Mouse (Mus musculus) embryo, embryonic 10.5 days (tissue): Measurements from ENCODE around the gene Tyk2.
A peak's percentile ranks its signal among the peaks of the same experiment; 100 is the strongest.

ENCODE experiments used
- DNase-seq: peaks from one replicate; pipeline ENCODE4 v3.0.0-alpha.2; 2015; ENCODE audit warnings: low spot score

Gene Tyk2

DNA sequence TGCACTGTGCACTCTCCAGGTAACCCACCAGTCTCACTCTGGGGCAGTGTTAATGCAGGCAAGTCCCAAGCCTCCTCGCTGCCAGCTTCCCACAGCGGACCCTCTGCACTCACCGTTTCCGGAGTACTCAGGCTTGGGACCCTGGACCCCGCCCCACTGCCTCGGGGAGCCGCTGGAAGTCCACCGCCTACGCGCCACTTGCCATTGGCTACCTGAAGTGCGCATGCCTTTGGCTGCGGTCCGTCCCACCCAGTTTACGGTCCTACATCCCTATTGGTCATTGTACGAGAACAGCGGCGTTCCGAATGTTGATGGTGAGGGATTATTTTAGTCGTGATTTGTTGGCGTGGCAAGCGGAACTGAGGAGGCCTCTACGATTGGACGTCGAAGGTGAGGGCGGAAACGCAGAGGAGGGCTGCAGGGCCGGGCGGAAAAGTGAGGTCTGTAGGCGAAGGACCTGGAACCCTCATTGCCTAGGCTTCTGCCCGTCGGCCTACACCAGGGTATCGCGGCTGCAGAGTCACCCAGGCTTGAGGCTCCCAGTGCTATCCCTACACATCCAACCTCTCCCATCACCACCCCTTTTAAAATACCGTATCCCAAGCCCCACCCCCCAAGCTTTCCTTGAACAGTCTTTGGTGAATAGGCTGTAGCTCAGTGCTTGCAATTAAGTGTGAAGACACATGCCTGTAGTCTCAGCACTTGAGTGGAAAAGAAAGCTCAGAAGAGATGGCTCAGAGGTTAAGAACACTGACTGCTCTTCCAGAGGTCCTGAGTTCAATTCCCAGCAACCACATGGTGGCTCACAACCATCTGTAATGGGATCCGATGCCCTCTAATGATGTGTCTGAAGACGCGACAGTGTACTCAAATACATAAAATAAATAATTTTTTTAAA lies at the start of gene Tyk2:
Gene Tyk2, minus strand, starts transcription at position 185 of the 898 bp plus-strand sequence.
- peak; percentile 98 for DNase-seq

DNA sequence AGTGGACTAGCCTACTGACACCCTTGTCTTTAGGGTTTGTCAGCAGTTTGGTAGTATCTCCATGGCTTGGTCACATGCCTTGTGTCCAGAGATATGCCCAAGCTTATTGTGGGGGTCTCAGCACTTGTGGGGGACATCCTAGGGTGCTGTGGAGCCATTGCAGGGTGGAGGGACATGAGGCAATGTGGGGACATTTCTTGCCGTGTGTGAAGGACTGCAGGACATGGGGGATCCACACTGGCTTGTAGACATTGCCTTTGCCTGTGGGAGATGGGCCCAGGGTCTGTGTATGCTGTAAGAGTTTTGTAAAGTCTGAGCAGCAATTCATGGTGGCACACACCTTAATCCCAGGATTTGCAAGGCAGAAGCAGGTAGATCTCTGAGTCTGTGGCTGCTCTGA lies 49.8 kb upstream of the Tyk2 start:
- DNase-seq = no peak

DNA sequence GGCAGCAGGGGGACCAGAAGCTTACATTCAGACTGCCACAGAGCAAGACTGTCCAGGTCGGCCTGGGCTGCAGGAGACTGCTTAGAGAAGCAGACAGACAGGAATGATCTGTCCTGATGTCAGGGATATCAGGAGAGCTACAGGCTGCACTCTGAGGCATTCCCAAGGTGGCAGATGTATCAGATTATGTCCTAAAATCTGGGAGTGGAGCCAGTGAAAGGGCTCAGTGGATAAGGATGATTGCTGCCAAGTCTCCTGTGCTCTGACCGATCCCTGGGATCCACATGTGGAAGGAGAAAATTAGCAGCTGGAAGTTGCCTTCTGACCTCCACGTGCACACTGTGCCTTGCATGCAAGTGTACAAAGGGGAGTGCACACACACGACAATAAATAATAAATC lies 49.4 kb upstream of the Tyk2 start:
- no peak for DNase-seq

DNA sequence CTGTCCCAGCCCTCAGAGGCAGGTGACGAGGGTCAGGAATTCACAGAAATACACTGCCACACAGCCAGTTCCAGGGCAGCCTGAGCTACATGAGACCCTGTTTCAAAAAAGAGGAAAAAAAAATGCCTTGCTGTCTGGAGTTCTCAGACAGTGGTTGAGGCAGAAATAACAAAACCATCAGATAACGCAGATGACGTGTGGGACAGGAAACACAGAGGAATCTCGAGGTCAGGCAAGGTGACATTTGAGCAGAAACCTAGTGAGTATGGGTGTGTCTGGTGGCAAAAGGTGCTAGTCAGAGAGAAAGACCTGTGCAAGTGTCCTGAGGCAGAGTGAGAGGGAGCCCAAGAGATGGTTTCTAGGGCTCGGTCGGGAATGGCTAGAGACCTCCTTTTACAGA lies 41.3 kb upstream of the Tyk2 start:
- no peak for DNase-seq

DNA sequence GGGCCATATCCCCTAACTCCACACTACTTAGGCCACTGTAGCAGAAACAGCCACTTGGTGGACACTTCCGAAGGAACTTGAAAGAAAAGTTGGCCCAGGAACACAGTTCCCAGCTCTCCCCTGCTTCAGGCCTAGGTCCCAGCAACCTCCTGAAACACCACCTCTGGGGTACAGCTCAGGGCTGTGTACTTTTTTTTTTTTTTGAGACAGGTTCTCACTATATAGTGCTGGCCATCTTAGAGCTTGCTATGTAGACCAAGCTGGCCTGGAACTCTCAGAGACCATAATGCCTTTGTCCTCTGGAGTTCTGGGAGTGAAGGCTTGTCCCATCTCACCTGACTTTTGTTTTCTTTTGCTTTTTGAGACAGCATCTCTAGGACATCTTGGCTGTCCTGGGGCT lies 38.1 kb upstream of the Tyk2 start:
- no peak for DNase-seq

DNA sequence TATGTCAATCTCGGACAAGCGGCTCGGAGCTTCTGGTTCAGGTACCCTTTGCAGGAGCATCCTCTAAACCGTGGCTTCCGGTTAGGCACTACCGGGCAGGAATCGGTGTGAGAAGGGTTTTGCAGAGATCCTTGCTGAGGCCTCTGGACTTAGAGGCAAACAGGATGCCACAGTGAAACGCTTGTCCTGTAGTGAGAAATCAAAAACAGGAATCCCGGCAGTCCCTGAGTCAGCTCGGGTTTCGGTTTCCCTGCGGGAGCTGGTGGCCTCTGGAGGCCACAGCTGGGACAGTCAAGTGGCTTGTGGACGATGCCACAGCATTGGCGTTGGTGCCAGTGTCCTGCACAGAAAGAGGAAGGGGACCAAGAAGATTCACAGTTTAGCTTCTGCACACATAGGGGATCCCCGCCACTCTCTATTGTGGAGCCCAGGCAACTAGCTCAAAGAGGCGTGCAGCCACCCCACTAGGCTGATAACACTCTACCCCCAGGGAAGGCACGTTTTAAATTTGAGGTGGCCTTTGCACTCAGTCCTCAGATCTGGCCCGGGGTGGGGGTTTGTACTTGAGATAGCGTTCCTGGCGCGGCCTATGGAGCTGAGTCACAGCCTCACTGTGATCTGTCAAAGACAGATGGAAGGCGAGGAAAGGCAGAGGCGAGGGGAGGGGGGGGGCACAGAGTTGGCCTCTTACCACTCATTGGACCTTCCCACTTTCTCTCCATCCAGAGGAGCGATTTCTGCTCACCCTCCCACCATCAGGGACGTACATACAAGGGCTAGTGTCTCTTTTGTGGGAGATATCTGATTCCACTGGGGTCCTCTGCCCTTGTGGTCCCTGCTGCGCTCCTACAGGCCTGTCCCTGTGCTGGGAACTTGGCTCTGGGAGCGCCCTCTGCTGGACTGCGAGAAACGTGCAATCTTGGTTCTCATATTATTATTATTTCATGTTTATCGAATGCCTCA lies 37.4 kb upstream of the Tyk2 start:
- peak; percentile 88 for DNase-seq

DNA sequence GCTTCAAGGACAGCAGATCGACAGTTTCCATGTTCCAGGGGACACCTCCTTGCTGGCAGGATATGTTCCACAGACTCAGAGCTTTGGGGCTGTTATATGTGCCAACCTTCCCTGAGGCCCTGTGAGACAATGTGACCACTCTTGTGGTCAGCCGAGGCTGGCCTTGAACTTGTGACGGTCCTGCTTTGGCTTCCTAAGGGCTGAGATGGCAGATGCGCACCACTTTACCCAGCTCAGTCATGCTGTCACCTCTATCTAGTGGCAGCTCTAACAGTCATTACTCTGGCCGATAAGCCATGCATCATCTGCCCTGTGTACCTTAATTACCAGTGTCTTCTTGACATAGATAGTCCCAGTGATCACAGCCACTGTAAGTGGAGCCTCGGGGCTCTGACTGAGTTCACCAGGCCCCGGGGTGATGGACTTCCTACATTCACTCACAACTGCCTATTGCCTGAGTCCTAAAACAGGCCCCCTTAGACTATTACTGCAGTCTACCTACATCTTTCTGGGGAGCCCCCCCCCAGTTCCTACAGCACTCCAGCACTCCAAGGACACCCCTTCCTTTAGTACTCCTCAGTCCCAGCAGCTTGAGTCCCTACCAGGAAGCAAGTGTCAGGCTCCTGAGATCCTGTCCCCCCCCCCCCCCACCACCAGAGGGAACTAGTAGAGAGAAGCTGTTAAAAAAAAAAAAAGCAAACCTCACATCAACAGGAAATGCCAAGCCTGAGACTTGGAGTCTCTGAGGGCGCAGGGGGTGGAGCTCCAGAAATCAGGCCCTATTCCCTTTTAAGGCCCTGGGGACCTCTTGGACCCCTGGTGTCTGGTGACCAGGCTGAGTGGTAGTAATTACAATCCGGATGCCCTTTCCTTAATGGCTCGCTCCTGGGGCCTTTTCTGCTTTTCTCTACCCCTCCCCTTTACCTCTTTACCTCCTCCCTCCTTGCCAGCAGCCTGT lies 36.4 kb upstream of the Tyk2 start:
- DNase-seq = peak; percentile 70

DNA sequence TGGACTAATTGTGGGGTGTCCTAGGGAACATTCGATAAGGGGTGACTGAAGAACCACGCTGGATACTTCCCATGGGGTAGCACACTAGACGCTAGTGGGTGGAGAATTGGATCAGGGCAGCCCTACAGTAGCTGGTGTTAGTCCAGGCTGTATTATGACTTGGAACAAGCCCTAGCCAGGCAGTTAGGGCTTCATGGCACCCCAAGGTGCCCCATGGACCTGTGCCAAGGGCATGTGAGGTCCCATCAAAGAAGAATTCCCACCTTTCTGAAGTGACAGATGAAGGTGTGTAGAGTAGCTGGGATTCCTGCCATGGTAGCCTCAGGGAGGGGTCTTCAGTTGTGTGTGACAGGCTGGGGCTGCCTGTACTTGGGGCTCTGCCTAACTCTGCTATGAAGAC lies 35.5 kb upstream of the Tyk2 start:
- no peak for DNase-seq

DNA sequence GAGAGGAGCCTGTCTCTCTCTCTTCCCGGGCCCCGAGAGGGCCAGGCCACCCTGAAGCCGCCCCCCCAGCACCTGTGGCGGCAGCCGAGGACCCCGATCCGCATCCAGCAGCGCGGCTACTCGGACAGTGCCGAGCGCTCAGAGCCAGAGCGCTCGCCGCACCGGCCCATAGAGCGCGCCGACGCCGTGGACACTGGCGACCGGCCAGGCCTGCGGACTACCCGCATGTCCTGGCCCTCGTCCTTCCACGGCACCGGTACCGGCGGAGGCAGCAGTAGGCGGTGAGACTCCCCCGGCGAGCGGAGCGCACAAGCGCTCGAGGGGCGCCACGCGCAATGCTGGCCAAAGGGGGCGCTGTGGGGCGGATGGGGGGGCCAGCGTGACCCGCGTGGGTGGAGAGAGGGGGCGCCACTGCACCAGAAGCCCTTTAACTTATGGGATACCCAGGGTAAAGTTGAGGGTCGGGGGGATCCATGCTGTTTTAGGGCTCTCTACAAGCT lies 35.0 kb upstream of the Tyk2 start:
- DNase-seq = no peak

DNA sequence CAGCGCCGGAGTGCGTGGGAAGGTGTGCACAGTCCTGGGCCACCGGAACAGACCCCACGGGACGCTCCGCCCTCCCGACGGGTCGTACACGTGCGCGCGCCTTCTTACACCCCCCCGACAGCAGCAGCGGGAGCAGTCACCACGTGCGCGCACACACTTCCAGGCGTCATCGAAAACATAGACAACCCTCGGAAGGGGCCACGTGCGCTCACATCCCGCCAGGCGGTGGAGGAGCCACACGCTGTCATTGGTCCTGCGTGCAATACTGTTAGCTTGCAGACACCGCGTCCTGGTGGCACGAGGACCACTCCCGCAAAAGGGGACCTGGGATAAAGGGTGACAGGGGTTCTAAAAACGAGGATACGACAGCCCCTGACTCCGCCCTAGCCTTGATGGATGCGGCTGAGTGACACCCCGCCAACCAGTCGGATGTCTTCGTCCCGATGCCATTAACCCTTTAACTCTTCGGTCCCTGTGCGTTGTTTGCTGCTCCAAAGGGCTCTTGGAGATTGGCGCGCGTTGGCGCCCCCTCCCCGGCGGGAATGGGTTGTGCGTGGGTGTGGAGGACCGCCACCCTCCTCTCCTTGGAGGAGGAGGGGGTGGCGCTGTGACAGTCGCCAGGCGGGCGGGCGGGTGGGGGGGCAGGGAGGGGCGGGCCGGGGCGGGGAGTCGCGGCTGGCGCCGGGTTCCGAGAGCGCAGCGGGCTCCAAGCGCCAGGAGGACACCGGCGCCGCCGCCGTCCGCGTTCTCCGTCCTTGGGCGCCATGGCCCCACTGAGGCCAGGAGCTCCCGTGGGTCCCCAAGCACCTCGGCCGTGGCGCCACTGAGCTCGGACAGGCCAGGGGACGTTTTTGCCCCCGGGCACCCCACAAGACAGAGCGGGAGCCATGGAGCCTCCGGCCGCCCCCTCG lies 34.3 kb upstream of the Tyk2 start, which contains the start of gene Pde4a:
Gene Pde4a, plus strand, starts transcription at position 674 of the 911 bp plus-strand sequence.
- DNase-seq = peak; percentile 64

DNA sequence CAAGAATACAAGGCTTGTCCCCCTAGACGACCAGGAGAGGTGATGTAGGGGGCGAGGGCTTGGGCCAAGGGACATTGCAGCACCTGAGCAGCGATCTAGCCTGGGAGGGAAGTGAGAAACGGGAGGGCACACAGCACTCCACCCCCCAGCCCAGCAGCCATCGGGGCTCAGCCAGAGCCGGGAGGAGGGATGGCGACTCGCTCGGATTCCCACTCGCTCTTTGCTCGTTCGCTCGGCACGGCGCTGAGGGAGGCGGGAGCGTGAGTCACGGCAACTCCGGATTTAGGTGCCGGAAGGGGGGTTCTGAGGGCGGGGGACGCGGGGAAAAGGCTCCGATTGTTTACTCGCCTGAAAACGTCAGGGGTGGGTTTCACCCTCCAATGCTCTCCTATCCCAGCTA lies 33.0 kb upstream of the Tyk2 start:
- no peak for DNase-seq

DNA sequence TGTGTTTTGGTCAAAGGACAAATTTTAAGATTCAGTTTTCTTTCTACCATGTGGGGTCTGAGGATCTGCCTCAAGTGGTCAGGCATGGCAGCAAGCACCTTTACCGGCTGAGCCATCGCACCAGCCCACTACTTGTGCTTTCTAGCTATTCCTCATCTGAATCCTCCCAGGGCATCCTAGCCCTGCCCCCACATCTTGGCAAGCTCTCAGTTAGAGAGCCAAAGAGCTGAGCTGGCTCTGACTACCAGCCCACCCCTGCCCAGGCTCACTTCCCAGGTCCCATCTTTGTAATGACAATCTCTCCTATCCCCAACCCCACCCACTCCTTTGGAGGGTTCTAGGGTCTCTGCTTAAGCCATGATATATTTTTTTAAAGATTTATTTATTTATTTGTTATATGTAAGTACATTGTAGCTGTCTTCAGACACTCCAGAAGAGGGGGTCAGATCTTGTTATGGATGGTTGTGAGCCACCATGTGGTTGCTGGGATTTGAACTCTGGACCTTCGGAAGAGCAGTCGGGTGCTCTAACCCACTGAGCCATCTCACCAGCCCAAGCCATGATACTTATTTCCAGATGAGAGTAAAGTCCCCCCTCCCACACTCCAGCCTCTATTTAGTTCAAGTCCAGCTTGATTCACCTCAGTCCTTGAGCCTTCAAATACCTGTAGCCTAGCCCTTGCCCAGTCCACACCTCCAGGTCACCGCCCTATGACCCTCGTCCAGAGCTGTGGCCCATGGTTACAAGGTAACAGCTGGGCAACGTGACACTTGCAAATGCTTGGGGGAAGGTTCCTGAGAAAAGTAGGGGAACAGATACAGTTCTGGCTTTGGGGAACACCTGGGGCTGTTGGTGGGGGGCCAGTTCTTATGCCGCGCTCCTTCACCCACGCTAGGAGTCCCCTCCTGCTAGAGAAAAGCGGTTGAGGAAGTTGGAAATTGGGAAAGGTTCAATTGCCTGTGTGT lies 32.3 kb upstream of the Tyk2 start:
- no peak for DNase-seq

DNA sequence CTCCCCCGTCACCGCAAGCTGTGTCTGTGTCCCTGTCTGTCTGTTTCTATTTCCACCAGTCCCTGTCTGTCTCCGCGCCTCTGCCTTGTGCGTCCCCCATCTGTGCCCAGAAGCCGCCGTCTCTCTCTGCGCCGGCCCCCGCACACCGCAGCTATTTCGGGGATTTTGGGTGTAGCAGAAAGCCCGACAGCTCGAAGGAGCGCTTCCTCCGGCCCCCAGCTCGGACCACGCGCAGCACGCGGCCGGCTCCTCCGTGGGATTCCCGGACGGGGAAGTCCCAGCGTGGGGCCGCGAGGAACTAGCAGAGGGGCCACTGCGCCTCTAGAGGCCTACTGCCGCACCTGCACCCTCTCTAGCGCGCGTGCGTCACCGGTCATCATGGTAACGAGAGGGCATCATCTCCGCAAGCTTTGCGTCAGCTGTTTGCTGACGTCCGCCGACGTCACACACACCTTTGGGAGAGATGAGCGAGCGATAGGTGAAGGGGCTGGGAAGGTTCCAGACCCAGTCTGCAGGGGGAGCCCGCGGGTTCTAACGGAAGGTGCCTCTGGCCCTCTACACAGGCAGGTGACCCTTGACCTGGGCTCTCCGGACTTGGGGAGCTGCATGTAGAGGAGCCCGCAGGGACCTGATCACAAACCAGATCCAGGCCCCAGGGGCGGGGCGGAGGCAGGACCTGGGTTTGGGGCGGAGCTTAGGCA lies 30.3 kb upstream of the Tyk2 start:
- peak; percentile 93 for DNase-seq

DNA sequence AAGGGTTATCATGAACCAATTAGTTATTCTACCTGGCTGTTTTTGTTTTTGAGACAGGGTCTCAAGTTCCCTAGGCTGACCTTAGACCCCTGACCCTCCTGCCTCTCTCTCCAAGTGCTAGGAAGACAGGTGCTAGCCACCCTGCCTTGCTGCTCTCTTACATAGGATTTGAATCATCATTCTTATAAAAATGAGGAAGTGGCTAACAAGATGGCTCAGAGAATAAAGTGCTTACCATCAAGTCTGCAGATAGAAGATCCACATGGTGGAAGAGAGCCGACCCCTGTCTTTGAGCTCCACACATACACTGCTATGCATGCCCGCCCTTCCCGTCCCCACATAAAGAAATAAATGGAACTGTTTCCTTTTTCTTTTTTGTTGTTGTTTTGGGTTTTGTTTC lies 23.7 kb upstream of the Tyk2 start:
- DNase-seq = no peak

DNA sequence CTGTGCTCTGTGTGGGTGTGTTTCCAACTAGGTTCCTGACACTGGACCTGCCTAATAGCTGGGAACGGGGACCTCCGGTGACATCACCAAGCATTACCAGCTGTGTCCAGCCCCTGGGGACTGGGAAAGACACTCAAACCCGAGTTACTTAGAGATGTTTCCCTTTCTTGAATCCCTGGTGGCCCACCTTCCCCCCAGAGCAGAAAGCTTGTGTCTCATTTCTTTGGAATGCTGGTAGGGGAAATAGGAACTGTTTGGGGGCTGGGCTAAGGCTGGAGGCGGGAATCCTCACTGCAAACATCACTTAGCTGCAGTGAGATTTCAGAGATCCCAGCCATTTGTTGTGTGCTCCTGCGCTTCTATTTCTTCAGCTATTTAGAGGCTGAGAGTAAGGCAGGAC lies 22.8 kb upstream of the Tyk2 start:
- peak; percentile 66 for DNase-seq

DNA sequence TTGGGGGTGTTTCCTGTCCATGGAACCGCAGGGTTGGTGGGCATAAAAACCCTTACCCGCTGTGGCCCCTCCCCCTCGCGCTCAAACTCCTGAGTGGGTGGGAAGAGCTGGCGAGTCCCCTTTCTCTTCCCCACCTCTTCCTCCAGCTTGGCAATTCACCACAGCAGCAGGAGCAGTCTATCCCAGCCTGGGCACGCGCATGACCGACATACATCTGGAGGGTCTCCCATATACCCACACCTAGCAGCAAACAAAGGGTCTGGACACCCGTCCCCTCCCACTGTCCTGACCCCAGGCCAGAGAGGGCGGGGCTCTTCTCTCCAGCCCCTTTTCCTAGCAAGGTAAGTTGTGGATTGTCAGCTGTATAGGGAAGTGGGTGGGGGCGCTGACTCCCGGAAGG lies 22.3 kb upstream of the Tyk2 start:
- DNase-seq = no peak

DNA sequence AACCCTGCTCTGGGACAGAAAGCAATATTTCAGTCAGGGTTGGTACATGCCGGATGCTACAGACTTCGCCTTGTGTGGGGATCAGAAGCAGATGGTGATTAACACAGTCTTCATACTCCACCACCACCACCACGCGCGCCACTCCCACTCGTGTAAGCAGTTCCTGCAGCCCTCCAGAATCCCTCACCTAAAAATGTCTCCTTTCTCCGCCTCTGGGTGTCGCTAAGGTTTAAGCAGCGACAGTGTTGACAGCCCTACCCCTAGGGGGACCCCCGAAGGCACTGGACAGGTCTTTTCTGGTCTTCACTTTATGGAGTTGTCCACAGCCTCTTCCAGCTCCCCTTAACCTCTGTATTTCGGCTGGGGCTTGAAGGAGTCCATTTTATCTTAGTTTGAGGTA lies 21.7 kb upstream of the Tyk2 start:
- DNase-seq = peak; percentile 84

DNA sequence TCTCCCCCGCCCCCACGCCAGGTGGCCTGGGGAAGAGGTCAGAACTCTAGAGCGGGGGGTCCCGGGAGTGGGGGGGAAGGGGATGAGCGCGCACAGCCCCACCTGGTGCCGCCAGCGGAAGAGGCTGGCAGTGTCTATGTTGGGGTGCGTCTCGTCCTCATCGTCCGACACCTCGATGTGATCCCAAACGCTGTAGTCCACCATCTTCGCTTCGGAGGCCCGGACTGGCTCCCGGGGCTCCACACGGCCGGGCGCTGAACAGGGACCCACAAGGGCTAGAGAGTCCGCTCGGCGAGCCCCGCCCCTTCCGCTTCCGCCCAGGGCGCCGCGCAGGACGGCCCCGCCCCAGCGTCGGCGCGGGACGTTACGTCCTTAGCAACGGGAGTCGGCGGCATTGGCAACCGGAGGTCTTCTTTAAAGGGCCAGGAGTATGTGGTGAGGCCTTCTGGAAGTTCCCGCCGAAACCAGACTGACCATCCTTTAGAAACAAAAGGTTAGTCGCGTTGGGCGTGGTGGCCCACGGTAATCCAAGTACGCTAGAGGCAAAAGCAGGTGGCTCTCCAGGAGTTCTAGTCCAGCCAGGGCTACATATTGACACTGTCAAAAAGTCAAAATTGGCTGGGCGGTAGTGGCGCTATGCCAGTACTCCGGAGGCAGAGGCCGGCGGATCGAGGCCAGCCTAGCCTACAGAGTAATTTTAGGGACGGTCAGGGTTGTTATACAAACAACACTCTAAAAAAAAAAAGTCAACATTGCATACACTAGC lies 18.8 kb upstream of the Tyk2 start, which contains the start of gene Cdc37:
Gene Cdc37, minus strand, starts transcription at position 329 of the 766 bp plus-strand sequence.
- DNase-seq = peak; percentile 97
